Mouse (Mus musculus) testis, adult 10 weeks (tissue): ENCODE measurements around the gene Gm9046. TPM values are rescaled to one million over a fixed set of nuclear protein-coding genes. Genes with fewer than 3 reads are reported as not detected.

ENCODE experiments used
- polyA plus RNA-seq: library from polyadenylated mRNA; stranded (reverse); fragments of 350-450 nt; fragmentation: Illumina TruSeq; extraction: RNeasy Lipid Tissue Mini Kit (QIAGEN cat#74804); gene quantifications from one replicate; pipeline ENCODE4 v1.2.3, GENCODE M21; 2014; ENCODE audit warnings: low read depth, low replicate concordance

Gene Gm9046
- polyA plus RNA-seq: not detected

DNA sequence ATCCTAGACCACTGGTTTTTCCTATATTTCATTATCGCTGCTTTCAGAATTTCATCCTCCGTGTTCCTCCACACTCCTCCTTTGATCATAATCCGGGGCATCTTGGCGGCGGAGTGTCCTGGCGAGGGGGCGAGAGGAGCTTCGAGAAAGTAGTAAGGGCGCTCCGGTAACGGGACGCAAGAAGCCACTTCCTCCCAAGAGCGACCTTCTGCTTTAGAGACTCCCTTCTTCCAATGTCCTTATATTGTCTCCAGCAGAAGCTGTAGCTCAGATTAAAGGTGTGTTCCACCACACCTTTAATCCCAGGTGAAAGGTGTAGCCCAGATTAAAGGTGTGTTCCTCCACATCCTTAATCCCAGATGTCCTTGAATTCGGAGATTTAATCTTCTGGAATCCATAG lies at the start of gene Gm9046:
Gene Gm9046, minus strand, starts transcription at position 101 of the 400 bp plus-strand sequence.

DNA sequence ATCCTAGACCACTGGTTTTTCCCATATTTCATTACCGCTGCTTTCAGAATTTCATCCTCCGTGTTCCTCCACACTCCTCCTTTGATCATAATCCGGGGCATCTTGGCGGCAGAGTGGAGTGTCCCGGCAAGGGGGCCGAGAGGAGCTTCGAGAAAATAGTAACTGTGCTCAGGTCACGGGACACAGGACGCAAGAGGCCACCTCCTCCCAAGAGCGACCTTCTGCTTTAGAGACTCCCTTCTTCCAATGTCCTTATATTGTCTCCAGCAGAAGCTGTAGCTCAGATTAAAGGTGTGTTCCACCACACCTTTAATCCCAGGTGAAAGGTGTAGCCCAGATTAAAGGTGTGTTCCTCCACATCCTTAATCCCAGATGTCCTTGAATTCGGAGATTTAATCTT lies 10.9 kb upstream of the Gm9046 start, which contains the start of gene Gm9049:
Gene Gm9049, minus strand, starts transcription at position 101 of the 400 bp plus-strand sequence.

DNA sequence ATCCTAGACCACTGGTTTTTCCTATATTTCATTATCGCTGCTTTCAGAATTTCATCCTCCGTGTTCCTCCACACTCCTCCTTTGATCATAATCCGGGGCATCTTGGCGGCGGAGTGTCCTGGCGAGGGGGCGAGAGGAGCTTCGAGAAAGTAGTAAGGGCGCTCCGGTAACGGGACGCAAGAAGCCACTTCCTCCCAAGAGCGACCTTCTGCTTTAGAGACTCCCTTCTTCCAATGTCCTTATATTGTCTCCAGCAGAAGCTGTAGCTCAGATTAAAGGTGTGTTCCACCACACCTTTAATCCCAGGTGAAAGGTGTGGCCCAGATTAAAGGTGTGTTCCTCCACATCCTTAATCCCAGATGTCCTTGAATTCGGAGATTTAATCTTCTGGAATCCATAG lies 5.5 kb upstream of the Gm9046 start, which contains the start of gene Gm9048:
Gene Gm9048, minus strand, starts transcription at position 101 of the 400 bp plus-strand sequence.

DNA sequence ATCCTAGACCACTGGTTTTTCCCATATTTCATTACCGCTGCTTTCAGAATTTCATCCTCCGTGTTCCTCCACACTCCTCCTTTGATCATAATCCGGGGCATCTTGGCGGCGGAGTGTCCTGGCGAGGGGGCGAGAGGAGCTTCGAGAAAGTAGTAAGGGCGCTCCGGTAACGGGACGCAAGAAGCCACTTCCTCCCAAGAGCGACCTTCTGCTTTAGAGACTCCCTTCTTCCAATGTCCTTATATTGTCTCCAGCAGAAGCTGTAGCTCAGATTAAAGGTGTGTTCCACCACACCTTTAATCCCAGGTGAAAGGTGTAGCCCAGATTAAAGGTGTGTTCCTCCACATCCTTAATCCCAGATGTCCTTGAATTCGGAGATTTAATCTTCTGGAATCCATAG lies 5.3 kb downstream of the Gm9046 start, which contains the start of gene Gm9045:
Gene Gm9045, minus strand, starts transcription at position 101 of the 400 bp plus-strand sequence.

DNA sequence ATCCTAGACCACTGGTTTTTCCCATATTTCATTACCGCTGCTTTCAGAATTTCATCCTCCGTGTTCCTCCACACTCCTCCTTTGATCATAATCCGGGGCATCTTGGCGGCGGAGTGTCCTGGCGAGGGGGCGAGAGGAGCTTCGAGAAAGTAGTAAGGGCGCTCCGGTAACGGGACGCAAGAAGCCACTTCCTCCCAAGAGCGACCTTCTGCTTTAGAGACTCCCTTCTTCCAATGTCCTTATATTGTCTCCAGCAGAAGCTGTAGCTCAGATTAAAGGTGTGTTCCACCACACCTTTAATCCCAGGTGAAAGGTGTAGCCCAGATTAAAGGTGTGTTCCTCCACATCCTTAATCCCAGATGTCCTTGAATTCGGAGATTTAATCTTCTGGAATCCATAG lies 10.7 kb downstream of the Gm9046 start, which contains the start of gene Gm9044:
Gene Gm9044, minus strand, starts transcription at position 101 of the 400 bp plus-strand sequence.

DNA sequence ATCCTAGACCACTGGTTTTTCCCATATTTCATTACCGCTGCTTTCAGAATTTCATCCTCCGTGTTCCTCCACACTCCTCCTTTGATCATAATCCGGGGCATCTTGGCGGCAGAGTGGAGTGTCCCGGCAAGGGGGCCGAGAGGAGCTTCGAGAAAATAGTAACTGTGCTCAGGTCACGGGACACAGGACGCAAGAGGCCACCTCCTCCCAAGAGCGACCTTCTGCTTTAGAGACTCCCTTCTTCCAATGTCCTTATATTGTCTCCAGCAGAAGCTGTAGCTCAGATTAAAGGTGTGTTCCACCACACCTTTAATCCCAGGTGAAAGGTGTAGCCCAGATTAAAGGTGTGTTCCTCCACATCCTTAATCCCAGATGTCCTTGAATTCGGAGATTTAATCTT lies 16.2 kb downstream of the Gm9046 start, which contains the start of gene Gm9040:
Gene Gm9040, minus strand, starts transcription at position 101 of the 400 bp plus-strand sequence.

DNA sequence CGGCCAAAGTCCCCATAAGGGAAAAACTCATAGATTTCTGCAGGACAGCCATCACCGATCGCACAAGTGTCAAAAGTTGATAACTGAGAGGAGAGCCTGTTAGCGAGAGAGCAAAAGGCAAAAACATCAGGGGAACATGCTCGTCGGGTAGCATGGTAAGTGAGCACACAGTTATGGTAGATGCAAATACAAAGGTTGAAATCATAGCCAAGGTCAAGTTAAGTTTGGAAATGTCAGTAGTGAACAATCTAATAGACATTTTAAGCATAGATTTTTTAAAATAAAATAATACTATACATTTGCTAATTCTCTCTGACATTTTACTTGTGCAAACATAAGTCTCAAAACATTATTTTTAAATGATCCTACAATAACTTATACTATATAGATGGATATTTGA lies 48.1 kb downstream of the Gm9046 start, which contains the start of gene Iltifb:
Gene Iltifb, minus strand, starts transcription at position 101 of the 400 bp plus-strand sequence.

Other genes starting within 250 kb of the Gm9046 start
- gene Mdm1, start 201.4 kb downstream of the Gm9046 start, polyA plus RNA-seq: 69.2 TPM
- not detected for gene Il22, start 138.3 kb downstream of the Gm9046 start, polyA plus RNA-seq
- not detected for gene Gm32717, start 102.5 kb downstream of the Gm9046 start, polyA plus RNA-seq
- gene Gm32802, start 84.6 kb downstream of the Gm9046 start, polyA plus RNA-seq: not detected
- not detected for gene Iltifb, start 48.2 kb downstream of the Gm9046 start, polyA plus RNA-seq
- gene Gm9040, start 16.3 kb downstream of the Gm9046 start, polyA plus RNA-seq: not detected
- gene Gm9044, start 10.8 kb downstream of the Gm9046 start, polyA plus RNA-seq: not detected
- not detected for gene Gm9045, start 5.4 kb downstream of the Gm9046 start, polyA plus RNA-seq
- gene Gm9048, start 5.4 kb upstream of the Gm9046 start, polyA plus RNA-seq: not detected
- gene Gm9049, start 10.8 kb upstream of the Gm9046 start, polyA plus RNA-seq: not detected
- gene Ifng, start 97.8 kb upstream of the Gm9046 start, polyA plus RNA-seq: not detected